Comparison of ENCODE assay signal across 19 mouse cellular contexts in genomic region chr17:49590051-49590450, GRCm38 (mm10). TPM values are rescaled to one million over a fixed set of nuclear protein-coding genes. Genes with fewer than 3 reads are reported as not detected.
A peak's percentile ranks its signal among the peaks of the same experiment; 100 is the strongest.
DNase-seq lines count a peak whose midpoint lies in the region; ATAC-seq lines count a peak whose summit lies in the region.
"Had no signal": no experiment of that assay in that cellular context is flagged by ENCODE, and none has a peak within 500 bp of the region (broad histone marks: within the 10 kb centered on the region; RNA-seq: fewer than 3 reads in every experiment).

No protein-coding gene starts in this region.

- 0 out of 2 replicates have a peak, but pooled peaks cover under 1% of the 10 kb centered on the region for H3K27me3 ChIP-seq in liver, embryonic 12.5 days (replicated peaks)
- H3K27me3 ChIP-seq: heart, embryonic 13.5 days; limb, embryonic 15.5 days had no signal

- intact Hi-C loops in left cerebral cortex, postnatal 4 days (cut with DNase I): no loop called here

- 65% methylated on average over 8 of the region's 8 CpGs for WGBS in liver, embryonic 12.5 days (ENCODE audit: insufficient replicate concordance)

- H3K4me3 ChIP-seq in liver, embryonic 12.5 days: no peak overlapping the region
- H3K4me3 ChIP-seq: heart, embryonic 13.5 days; limb, embryonic 15.5 days had no signal

- no peak overlapping the region for H3K27ac ChIP-seq in liver, embryonic 12.5 days
- H3K27ac ChIP-seq: heart, embryonic 13.5 days; limb, embryonic 15.5 days; stomach, postnatal 0 days had no signal

- DNase-seq in embryo, embryonic 11 days: peak; percentile 26
- no peak for DNase-seq in embryo, embryonic 10 days (ENCODE audit: low spot score)
- DNase-seq in left cerebral cortex, adult 11 months (ENCODE audit: low spot score): peak; percentile 31
- DNase-seq in left cerebral cortex, postnatal 4 days: no peak
- peak; percentile 90 for DNase-seq in brain, adult 2 months (ENCODE audit: low read depth, low spot score)
- DNase-seq in layer of hippocampus, adult 9-11 months: peak; percentile 76
- no peak for DNase-seq in spleen, postnatal 4 days (ENCODE audit: low spot score in 2 of 2)
- DNase-seq: cerebellum, postnatal 10 days; gastrocnemius, postnatal 36 days; kidney, adult 18-20 months; lung, adult 2 months; spleen, adult 18-20 months had no signal

- no peak for ATAC-seq in liver, embryonic 12.5 days
- ATAC-seq: forebrain, embryonic 14.5 days had no signal

- no peaks in the 10 kb centered on the region for H3K9me3 ChIP-seq in liver, embryonic 12.5 days (replicated peaks)
- H3K9me3 ChIP-seq: heart, embryonic 13.5 days; limb, embryonic 15.5 days had no signal

- H3K9ac ChIP-seq in liver, embryonic 12.5 days: no peak overlapping the region
- H3K9ac ChIP-seq: heart, embryonic 13.5 days; limb, embryonic 15.5 days had no signal

- no peaks in the 10 kb centered on the region for H3K36me3 ChIP-seq in liver, embryonic 12.5 days
- H3K36me3 ChIP-seq: heart, embryonic 13.5 days; limb, embryonic 15.5 days had no signal

- no peaks in the 10 kb centered on the region for H3K4me1 ChIP-seq in liver, embryonic 12.5 days
- H3K4me1 ChIP-seq: heart, embryonic 13.5 days; limb, embryonic 15.5 days had no signal

- H3K4me2 ChIP-seq in liver, embryonic 12.5 days: no peak overlapping the region
- H3K4me2 ChIP-seq: heart, embryonic 13.5 days; limb, embryonic 15.5 days had no signal

RNA-seq across cellular contexts. Expression of gene Kif6, which starts 24.9 kb away (rescaled TPM):
- 1 to 10 TPM; 1.6 to 2.3 TPM for total RNA-seq in left cerebral cortex, postnatal 4 days (2021)
- 0.44 and 0.50 TPM in 2 replicates for polyA plus RNA-seq in liver, embryonic 12.5 days (2016; fragmentation: Nextera tagmentation; extraction: Ambion mirVana)
- total RNA-seq: gastrocnemius, postnatal 36 days; megakaryocyte progenitor cell, adult 5-6 weeks had no signal

RNA-seq across cellular contexts. Expression of gene Daam2, which starts 25.9 kb away (rescaled TPM):
- total RNA-seq in left cerebral cortex, postnatal 4 days (2021): 10 to 100 TPM; 14.0 to 15.8 TPM
- polyA plus RNA-seq in liver, embryonic 12.5 days (2016; fragmentation: Nextera tagmentation; extraction: Ambion mirVana): 1.1 TPM in 2 replicates
- total RNA-seq: hematopoietic stem cell, adult 5-6 weeks; megakaryocyte progenitor cell, adult 5-6 weeks had no signal

Comparison
In these comparisons a context has a peak if more than half of its experiments do, and no peak if none do; other contexts are left out.
1. DNase-seq: peak in embryo, embryonic 11 days (single experiment), left cerebral cortex, adult 11 months (single experiment), brain, adult 2 months (single experiment) and layer of hippocampus, adult 9-11 months (single experiment); none in embryo, embryonic 10 days (single experiment), left cerebral cortex, postnatal 4 days (single experiment) and spleen, postnatal 4 days (0 of 2).